Comparison of ENCODE assay signal across 14 mouse cellular contexts in genomic region chr1:136690068-136690467, GRCm38 (mm10).
DNase-seq lines count a peak whose midpoint lies in the region.
"Had no signal": no experiment of that assay in that cellular context is flagged by ENCODE, and none has a peak within 500 bp of the region (broad histone marks: within the 10 kb centered on the region; RNA-seq: fewer than 3 reads in every experiment).

No protein-coding gene starts in this region.

- DNase-seq in cerebellum, adult 9-11 months: peak; percentile 18
- no peak for DNase-seq in cerebellum, postnatal 4 days (ENCODE audit: low spot score in 2 of 2)
- peak; percentile 36 for DNase-seq in lung, postnatal 36 days
- DNase-seq in lung, postnatal 25 days (ENCODE audit: low spot score): no peak
- peak; percentile 94 for DNase-seq in R1 (ENCODE audit: low read depth, low spot score)
- DNase-seq in urinary bladder, adult 18-20 months (ENCODE audit: low spot score in 2 of 2): no peak
- no peak for DNase-seq in left cerebral cortex, adult 9 months (ENCODE audit: low spot score in 2 of 2)
- DNase-seq: adrenal gland, adult 2 months; adrenal gland, postnatal 25 days; embryo, embryonic 11 days; gastrocnemius, postnatal 10 days; heart, adult 18-20 months; heart, postnatal 10 days; kidney, adult 11 months had no signal

Comparison
In these comparisons a context has a peak if more than half of its experiments do, and no peak if none do; other contexts are left out.
1. DNase-seq: peak in cerebellum, adult 9-11 months (single experiment), lung, postnatal 36 days (single experiment) and R1 (single experiment); none in cerebellum, postnatal 4 days (0 of 2), lung, postnatal 25 days (single experiment), urinary bladder, adult 18-20 months (0 of 2) and left cerebral cortex, adult 9 months (0 of 2).